Mouse (Mus musculus): ENCODE data around the gene Fut8.

Fut8 gene

GRCm38 (mm10) chr12:77237950-77238530 lies at the start of gene Fut8:
TSS of gene Fut8 (plus strand) at chr12:77238125.
- DNase-seq = peak; percentile 95

GRCm38 (mm10) chr12:77189161-77189560 lies 48.8 kb upstream of the Fut8 start:
- DNase-seq = no peak

- no peak for DNase-seq
These were observed 47.9 kb upstream of the Fut8 start for GRCm38 (mm10) chr12:77189933-77190446.

GRCm38 (mm10) chr12:77191478-77192271 lies 46.2 kb upstream of the Fut8 start:
- DNase-seq = no peak

- no peak for DNase-seq
These were observed 45.2 kb upstream of the Fut8 start for GRCm38 (mm10) chr12:77192714-77193113.

- DNase-seq = no peak
These were observed 44.7 kb upstream of the Fut8 start for GRCm38 (mm10) chr12:77193225-77193716.

- DNase-seq = no peak
These were observed 42.9 kb upstream of the Fut8 start for GRCm38 (mm10) chr12:77195044-77195443.

GRCm38 (mm10) chr12:77196529-77197095 lies 41.3 kb upstream of the Fut8 start:
- no peak for DNase-seq

- DNase-seq = peak; percentile 70
These were observed 40.8 kb upstream of the Fut8 start for GRCm38 (mm10) chr12:77197121-77197599.

- peak; percentile 84 for DNase-seq
These were observed 39.7 kb upstream of the Fut8 start for GRCm38 (mm10) chr12:77198253-77198652.

- no peak for DNase-seq
These were observed 36.3 kb upstream of the Fut8 start for GRCm38 (mm10) chr12:77201461-77202143.

GRCm38 (mm10) chr12:77203136-77203535 lies 34.8 kb upstream of the Fut8 start:
- DNase-seq = no peak

GRCm38 (mm10) chr12:77206852-77207251 lies 31.1 kb upstream of the Fut8 start:
- DNase-seq = peak; percentile 41

GRCm38 (mm10) chr12:77208056-77208455 lies 29.9 kb upstream of the Fut8 start:
- DNase-seq = no peak

GRCm38 (mm10) chr12:77208576-77209180 lies 29.2 kb upstream of the Fut8 start:
- DNase-seq = no peak

- no peak for DNase-seq
These were observed 26.2 kb upstream of the Fut8 start for GRCm38 (mm10) chr12:77211695-77212208.

- peak; percentile 88 for DNase-seq
These were observed 23.9 kb upstream of the Fut8 start for GRCm38 (mm10) chr12:77213896-77214564.

GRCm38 (mm10) chr12:77214565-77214909 lies 23.4 kb upstream of the Fut8 start:
- DNase-seq = no peak

- DNase-seq = peak; percentile 47
These were observed 21.3 kb upstream of the Fut8 start for GRCm38 (mm10) chr12:77216511-77217192.

GRCm38 (mm10) chr12:77220616-77221015 lies 17.3 kb upstream of the Fut8 start:
- DNase-seq = no peak

- no peak for DNase-seq
These were observed 15.6 kb upstream of the Fut8 start for GRCm38 (mm10) chr12:77222272-77222874.
